Mouse (Mus musculus) heart, adult 2 months (tissue): ENCODE measurements around the gene Slc30a4.

Source experiments
- CTCF ChIP-seq: fragments of 200-600 bp; IDR thresholded peaks from 2 replicates; pipeline ENCODE4 v1.8.1; 2022; ENCODE audit warnings: antibody characterized with exemption, mild to moderate bottlenecking, moderate library complexity
- EP300 ChIP-seq: fragments of 200-500 bp; IDR thresholded peaks from 2 replicates; pipeline ENCODE4 v1.6.1; 2011; ENCODE audit warnings: low read depth, low read length, control low read depth; ENCODE audit not compliant: insufficient read depth
- POLR2A ChIP-seq: fragments of 200-500 bp; IDR thresholded peaks from 2 replicates; pipeline ENCODE4 v1.6.1; 2011; ENCODE audit warnings: mild to moderate bottlenecking, low read depth, low read length, control low read depth; ENCODE audit not compliant: insufficient read depth

DNA sequence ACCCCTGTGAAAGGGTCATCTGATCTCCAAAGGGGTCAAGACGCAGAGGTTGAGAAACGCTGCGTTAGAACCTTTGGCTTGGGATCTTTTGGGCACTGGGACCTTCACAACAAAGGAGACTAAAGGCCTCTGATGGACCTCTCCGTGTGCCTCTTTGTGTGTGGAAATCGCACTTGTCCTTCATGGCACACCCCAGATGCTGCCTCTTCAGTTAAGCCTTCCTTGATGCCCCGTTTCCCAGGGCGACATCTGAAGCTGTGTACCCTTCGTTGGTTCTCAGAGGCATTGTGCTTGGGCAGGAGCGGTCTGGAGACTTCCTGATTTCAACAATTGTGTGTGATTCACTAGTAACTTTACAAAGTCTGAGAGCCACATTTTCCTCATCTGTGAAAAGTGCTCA lies 45.7 kb downstream of the Slc30a4 start:
- no peak for TF ChIP-seq CTCF
- TF ChIP-seq POLR2A = no peak
- TF ChIP-seq EP300 = no peak
